Mouse (Mus musculus): ENCODE measurements around the gene 0610010K14Rik. TPM values are rescaled to one million over a fixed set of nuclear protein-coding genes. Genes with fewer than 3 reads are reported as not detected.

Gene 0610010K14Rik
- polyA plus RNA-seq, 1 experiment from 2014 or later: 167 TPM

DNA sequence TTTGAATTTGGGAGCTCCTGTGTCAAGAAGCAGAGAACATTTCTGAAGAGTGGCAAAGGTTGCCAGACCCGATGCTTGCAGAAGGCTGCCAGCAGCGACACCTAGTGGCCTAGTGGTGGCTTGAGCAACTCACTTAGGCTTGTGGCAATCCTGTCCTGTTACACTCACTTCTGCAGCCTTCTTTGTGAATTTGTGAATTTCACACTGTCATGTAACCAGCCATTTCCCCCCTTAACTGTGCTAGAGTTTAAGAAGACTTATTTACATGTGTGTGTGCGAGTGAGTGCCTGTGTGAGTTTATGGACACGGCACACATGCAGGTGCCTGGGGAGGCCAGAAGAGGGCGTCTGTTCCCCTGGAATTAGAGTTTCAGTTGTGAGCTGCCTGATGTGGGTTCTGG lies 36.0 kb downstream of the 0610010K14Rik start:
- Histone ChIP-seq H3K4me3 (ENCODE audit: low read length) (no peak overlapping the region), H3K27ac (ENCODE audit: low read length) (no peak overlapping the region), H3K4me2 (ENCODE audit: low read depth, low read length) (no peak overlapping the region), H3K9ac (ENCODE audit: low read length) (no peak overlapping the region), H3K36me3 (ENCODE audit: control insufficient read depth, insufficient read depth, low read length) (no peaks in the 10 kb centered on the region), H3K4me1 (replicated peaks; ENCODE audit: control insufficient read depth, insufficient read depth, low read length) (0 out of 2 replicates have a peak, but pooled peaks cover 2% of the 10 kb centered on the region), H3K27me3 (ENCODE audit: control insufficient read depth, insufficient read depth, low read depth, low read length) (no peaks in the 10 kb centered on the region), H3K9me3 (ENCODE audit: control insufficient read depth, low read length) (no peaks in the 10 kb centered on the region)
- 36% methylated on average over 5 of the region's 5 CpGs for WGBS
- ATAC-seq (ENCODE audit: low read depth): peak; percentile 56; the same call in 1 of the 2 replicates

DNA sequence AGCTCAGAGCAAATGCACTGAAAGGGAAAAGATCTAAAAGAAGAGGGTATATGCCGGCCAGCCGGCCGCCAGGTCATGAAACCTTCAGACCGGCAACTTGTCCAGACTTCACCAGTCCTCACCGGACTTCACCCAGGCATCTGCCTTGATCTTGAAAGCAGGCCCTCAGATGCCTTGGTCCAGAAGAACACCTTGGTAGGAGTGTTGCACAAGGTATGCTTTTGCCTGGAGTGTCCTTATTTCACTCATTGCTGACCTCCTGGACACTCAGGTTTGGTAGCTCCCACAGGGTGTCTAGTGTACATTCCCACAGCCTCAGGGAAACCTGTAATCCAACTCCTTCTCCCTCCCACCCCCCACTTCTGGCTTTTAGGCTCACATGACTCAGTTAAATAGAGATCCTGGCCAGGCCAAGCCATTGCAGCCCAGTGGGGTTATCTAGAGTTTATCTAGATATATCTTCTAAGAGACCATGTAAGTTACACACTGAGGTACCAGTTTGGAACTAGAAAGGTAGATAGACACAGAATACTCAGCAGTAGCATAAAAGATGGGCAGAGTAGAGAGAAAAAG lies 37.6 kb downstream of the 0610010K14Rik start:
- H3K36me3 ChIP-seq (ENCODE audit: control insufficient read depth, insufficient read depth, low read length): no peaks in the 10 kb centered on the region
- no peaks in the 10 kb centered on the region for H3K9me3 ChIP-seq (ENCODE audit: control insufficient read depth, low read length)
- no peak overlapping the region for H3K27ac ChIP-seq (ENCODE audit: low read length)
- ATAC-seq (ENCODE audit: low read depth): no peak
- H3K4me1 ChIP-seq (replicated peaks; ENCODE audit: control insufficient read depth, insufficient read depth, low read length): 0 out of 2 replicates have a peak, but pooled peaks cover 2% of the 10 kb centered on the region
- H3K4me2 ChIP-seq (ENCODE audit: low read depth, low read length): no peak overlapping the region
- no peaks in the 10 kb centered on the region for H3K27me3 ChIP-seq (ENCODE audit: control insufficient read depth, insufficient read depth, low read depth, low read length)
- H3K9ac ChIP-seq (ENCODE audit: low read length): no peak overlapping the region
- no peak overlapping the region for H3K4me3 ChIP-seq (ENCODE audit: low read length)
- 71% methylated on average over 5 of the region's 5 CpGs for WGBS

DNA sequence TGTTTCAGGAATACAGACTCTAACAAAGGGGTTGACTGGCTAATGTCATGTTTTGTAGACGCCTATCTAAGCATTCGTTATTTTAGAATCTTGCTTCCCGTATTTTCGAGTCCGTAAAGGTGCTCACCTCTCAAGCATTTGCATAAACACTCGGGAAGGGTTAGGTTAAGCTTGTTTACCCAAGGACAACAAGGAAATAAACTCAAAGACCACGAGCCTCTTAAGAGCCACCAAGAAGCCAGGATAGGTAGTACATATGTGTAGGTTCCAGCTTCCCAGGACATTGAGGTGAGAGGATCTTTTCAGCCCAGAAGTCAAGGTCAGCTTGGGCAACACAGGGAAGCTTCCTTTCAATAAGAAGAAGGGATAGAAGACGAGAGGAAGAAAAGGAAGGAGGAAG lies 38.6 kb downstream of the 0610010K14Rik start:
- WGBS: 65% methylated on average over 8 of the region's 8 CpGs
- Histone ChIP-seq H3K27me3 (ENCODE audit: control insufficient read depth, insufficient read depth, low read depth, low read length) (no peaks in the 10 kb centered on the region), H3K4me2 (ENCODE audit: low read depth, low read length) (no peak overlapping the region), H3K27ac (ENCODE audit: low read length) (no peak overlapping the region), H3K36me3 (ENCODE audit: control insufficient read depth, insufficient read depth, low read length) (no peaks in the 10 kb centered on the region), H3K9me3 (ENCODE audit: control insufficient read depth, low read length) (no peaks in the 10 kb centered on the region), H3K4me3 (ENCODE audit: low read length) (no peak overlapping the region), H3K4me1 (replicated peaks; ENCODE audit: control insufficient read depth, insufficient read depth, low read length) (0 out of 2 replicates have a peak, but pooled peaks cover 2% of the 10 kb centered on the region), H3K9ac (ENCODE audit: low read length) (no peak overlapping the region)
- ATAC-seq (ENCODE audit: low read depth): no peak

DNA sequence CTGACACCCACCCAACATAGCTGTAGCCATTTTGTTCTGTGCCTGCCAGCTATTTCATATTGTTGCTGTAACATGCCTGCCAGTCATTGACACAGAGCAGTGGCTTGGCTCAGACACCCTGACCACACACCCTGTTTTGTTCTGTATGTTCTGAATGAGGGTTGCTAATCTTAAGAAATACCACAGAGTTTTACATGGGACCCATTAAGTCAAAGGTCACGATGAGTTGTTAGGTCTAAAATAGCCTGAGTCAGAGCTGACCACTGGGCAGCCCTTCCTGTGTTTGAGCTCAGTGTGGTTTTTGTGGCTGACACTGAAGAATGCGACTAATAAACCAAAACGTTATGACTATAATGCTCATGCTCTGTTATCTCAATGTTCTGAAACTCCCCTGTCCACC lies 39.4 kb downstream of the 0610010K14Rik start:
- Histone ChIP-seq H3K4me3 (ENCODE audit: low read length) (no peak overlapping the region), H3K4me2 (ENCODE audit: low read depth, low read length) (no peak overlapping the region), H3K36me3 (ENCODE audit: control insufficient read depth, insufficient read depth, low read length) (no peaks in the 10 kb centered on the region), H3K27ac (ENCODE audit: low read length) (no peak overlapping the region), H3K27me3 (ENCODE audit: control insufficient read depth, insufficient read depth, low read depth, low read length) (no peaks in the 10 kb centered on the region), H3K9me3 (ENCODE audit: control insufficient read depth, low read length) (no peaks in the 10 kb centered on the region), H3K4me1 (replicated peaks; ENCODE audit: control insufficient read depth, insufficient read depth, low read length) (peaks cover 4% of the 10 kb centered on the region; the same call in 1 of the 2 replicates), H3K9ac (ENCODE audit: low read length) (no peak overlapping the region)
- ATAC-seq (ENCODE audit: low read depth): no peak
- 90% methylated on average over 3 of the region's 3 CpGs for WGBS

DNA sequence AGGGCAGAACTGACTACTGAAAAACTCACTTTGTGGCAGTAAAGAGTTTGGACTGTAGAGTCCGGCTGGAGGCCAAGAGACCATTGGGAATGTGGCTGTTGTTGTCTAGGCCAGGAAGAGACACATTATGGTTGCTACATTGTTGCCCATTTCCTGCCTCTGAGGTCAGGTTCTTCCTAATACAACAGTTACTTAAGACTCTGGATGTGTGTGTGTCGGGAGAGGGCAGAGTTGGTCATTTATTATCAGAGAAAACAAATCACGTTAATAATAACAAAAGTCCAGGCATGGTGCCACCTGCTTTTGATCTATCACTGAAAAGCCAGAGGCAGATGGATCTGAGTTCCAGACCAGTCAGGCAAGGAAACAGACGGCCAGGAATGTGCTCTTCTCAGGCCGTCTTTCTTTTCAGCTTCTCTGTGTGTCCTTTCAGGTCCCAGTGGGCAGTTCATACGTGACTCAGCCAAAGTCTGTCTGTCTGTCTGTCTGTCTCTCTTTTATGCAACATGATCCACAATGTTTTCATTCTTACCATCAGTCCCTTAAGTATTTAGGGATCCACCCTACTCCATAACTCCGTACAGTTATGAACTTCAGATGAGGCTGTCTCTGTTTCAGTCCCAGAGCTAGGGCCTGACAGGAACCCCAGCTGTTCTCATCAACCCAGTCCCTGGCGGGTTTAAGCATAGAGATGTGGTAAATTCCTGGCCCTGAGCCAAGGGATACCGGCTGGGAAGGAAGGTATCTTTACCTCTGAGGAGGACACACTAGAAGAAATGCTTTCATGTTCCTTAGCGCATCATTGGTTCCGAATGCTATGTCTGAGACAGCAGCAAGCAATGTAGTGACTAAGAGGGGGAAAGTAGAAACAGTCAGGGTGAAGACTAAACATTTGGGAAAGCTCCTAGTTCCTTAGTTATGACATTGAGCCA lies 44.1 kb downstream of the 0610010K14Rik start:
- H3K9me3 ChIP-seq (ENCODE audit: control insufficient read depth, low read length): no peaks in the 10 kb centered on the region
- H3K27me3 ChIP-seq (ENCODE audit: control insufficient read depth, insufficient read depth, low read depth, low read length): no peaks in the 10 kb centered on the region
- H3K4me3 ChIP-seq (ENCODE audit: low read length): no peak overlapping the region
- ATAC-seq (ENCODE audit: low read depth): peak; percentile 89
- no peak overlapping the region for H3K4me2 ChIP-seq (ENCODE audit: low read depth, low read length)
- WGBS: 32% methylated on average over 11 of the region's 11 CpGs
- H3K4me1 ChIP-seq (replicated peaks; ENCODE audit: control insufficient read depth, insufficient read depth, low read length): peaks cover 8% of the 10 kb centered on the region; the same call in 1 of the 2 replicates
- H3K36me3 ChIP-seq (ENCODE audit: control insufficient read depth, insufficient read depth, low read length): no peaks in the 10 kb centered on the region
- H3K27ac ChIP-seq (ENCODE audit: low read length): peak overlapping the region; percentile 37; the same call in 1 of the 2 replicates
- no peak overlapping the region for H3K9ac ChIP-seq (ENCODE audit: low read length)

DNA sequence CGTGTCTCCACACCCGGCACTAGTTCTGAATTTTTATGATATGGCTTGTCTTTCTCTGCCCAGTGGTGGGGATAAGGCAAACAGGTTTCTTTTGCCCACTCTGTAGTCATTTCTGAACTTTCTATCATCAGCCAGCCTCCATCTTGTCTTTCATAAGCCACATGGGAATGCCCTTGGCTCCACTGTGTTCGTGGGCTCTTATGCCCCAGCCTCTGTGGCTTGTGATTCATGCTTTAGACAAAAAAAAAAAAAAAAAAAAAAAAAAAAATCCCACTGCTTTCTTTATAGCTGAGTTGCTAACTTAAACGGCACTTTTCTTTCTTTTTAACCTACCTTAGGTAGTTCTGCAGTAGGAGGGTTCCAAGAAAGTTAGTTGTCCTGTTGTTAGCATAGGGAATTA lies 45.6 kb downstream of the 0610010K14Rik start:
- Histone ChIP-seq H3K4me1 (replicated peaks; ENCODE audit: control insufficient read depth, insufficient read depth, low read length) (peaks cover 6% of the 10 kb centered on the region; the same call in 1 of the 2 replicates), H3K9ac (ENCODE audit: low read length) (no peak overlapping the region), H3K4me3 (ENCODE audit: low read length) (no peak overlapping the region), H3K27ac (ENCODE audit: low read length) (no peak overlapping the region), H3K27me3 (ENCODE audit: control insufficient read depth, insufficient read depth, low read depth, low read length) (no peaks in the 10 kb centered on the region), H3K9me3 (ENCODE audit: control insufficient read depth, low read length) (no peaks in the 10 kb centered on the region), H3K36me3 (ENCODE audit: control insufficient read depth, insufficient read depth, low read length) (no peaks in the 10 kb centered on the region), H3K4me2 (ENCODE audit: low read depth, low read length) (no peak overlapping the region)
- ATAC-seq (ENCODE audit: low read depth): no peak
- WGBS: 79% methylated on average over 4 of the region's 4 CpGs

DNA sequence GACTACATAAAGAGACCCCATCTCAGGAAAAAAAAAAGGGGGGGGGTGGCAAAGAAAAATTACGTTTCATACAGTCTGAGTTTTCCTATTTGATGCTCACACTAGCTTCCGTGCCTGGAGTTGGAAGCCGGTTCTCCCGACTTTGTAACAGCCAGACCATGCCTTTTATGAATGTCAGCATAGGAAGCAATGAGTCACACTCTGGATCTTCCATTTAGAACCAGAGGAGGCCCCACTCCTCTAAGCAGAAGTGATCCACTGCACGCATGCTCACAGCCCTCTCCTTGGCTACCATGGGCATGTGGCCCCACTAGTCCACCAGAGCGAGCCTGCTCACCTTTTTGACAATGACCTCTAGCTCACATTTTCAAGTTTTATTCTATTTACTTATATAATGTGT lies 46.5 kb downstream of the 0610010K14Rik start:
- WGBS: 79% methylated on average over 6 of the region's 6 CpGs
- H3K4me1 ChIP-seq (replicated peaks; ENCODE audit: control insufficient read depth, insufficient read depth, low read length): peaks cover 6% of the 10 kb centered on the region; the same call in 1 of the 2 replicates
- no peak overlapping the region for H3K27ac ChIP-seq (ENCODE audit: low read length)
- H3K27me3 ChIP-seq (ENCODE audit: control insufficient read depth, insufficient read depth, low read depth, low read length): no peaks in the 10 kb centered on the region
- no peak overlapping the region for H3K4me2 ChIP-seq (ENCODE audit: low read depth, low read length)
- H3K9me3 ChIP-seq (ENCODE audit: control insufficient read depth, low read length): no peaks in the 10 kb centered on the region
- no peaks in the 10 kb centered on the region for H3K36me3 ChIP-seq (ENCODE audit: control insufficient read depth, insufficient read depth, low read length)
- H3K9ac ChIP-seq (ENCODE audit: low read length): no peak overlapping the region
- ATAC-seq (ENCODE audit: low read depth): no peak
- no peak overlapping the region for H3K4me3 ChIP-seq (ENCODE audit: low read length)

DNA sequence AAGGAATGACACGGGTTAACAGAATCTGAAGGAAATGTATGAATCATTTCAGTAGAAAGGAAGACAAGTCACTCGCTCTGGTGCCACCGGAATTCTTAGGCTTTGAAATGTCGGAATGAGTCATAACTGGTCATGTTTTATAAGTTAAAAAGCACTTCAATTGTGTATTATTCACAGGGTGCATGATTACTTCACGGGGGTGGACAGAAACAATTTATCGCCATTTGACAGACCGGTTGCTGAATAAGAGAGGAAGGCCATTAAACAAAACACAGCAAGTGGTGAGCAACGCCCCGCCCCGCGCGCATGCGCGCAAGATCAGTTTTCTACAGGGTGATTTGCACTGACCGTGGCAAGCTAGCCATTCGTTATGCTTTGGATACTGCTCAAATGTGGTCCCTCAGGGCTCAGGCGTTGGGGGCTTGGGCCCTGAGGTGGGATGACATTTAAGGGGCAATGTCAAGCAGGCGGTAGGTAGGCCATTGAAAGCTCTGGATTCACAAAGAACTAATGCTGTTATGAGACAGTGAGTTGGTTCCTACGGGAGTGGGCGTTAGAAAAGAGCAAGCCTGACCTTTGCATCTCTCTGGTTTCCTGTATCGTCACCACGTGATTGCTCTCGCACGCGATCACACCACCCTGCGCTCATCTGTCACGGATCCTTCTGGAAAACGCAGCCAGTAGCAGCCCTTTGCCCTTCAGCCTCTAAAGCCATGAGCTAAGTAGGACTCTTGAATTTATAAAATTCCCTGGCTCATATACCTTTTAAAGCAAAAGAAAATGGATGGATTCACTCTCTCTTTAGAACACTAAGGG lies 48.2 kb downstream of the 0610010K14Rik start:
- H3K36me3 ChIP-seq (ENCODE audit: control insufficient read depth, insufficient read depth, low read length): no peaks in the 10 kb centered on the region
- 77% methylated on average over 28 of the region's 28 CpGs for WGBS
- H3K9ac ChIP-seq (ENCODE audit: low read length): no peak overlapping the region
- H3K27me3 ChIP-seq (ENCODE audit: control insufficient read depth, insufficient read depth, low read depth, low read length): no peaks in the 10 kb centered on the region
- no peak overlapping the region for H3K4me2 ChIP-seq (ENCODE audit: low read depth, low read length)
- no peak overlapping the region for H3K27ac ChIP-seq (ENCODE audit: low read length)
- H3K4me3 ChIP-seq (ENCODE audit: low read length): no peak overlapping the region
- peaks cover 6% of the 10 kb centered on the region; the same call in 1 of the 2 replicates for H3K4me1 ChIP-seq (replicated peaks; ENCODE audit: control insufficient read depth, insufficient read depth, low read length)
- ATAC-seq (ENCODE audit: low read depth): no peak
- H3K9me3 ChIP-seq (ENCODE audit: control insufficient read depth, low read length): no peaks in the 10 kb centered on the region

All from lung, embryonic 16.5 days (tissue).